Mouse (Mus musculus) CH12.LX (cell line): ENCODE results near the gene Mroh8. TPM values are rescaled to one million over a fixed set of nuclear protein-coding genes. Genes with fewer than 3 reads are reported as not detected.
"Not testable (repeated sequence)": the region's sequence is repeated elsewhere in the genome, so short reads cannot be mapped to it uniquely, and the experiment has no call there.

Experiments used
- DNase-seq: peaks from one replicate; pipeline ENCODE4 v3.0.0-alpha.2; 2013; ENCODE audit errors: extremely low read depth
- H3K27ac ChIP-seq: 2 replicates; pipeline ENCODE4 v1.5.1; 2012; ENCODE audit warnings: low read depth, mild to moderate bottlenecking, control low read depth, moderate library complexity; ENCODE audit not compliant: insufficient read depth
- H3K27me3 ChIP-seq: replicated peaks from 2 replicates; pipeline ENCODE3; 2012; ENCODE audit warnings: inconsistent platforms
- H3K36me3 ChIP-seq, 2 experiments: replicated peaks in 1 of 2; 2 replicates each; pipeline versions ENCODE3 to v1.6.1; 2012; ENCODE audit warnings: inconsistent platforms in 1 of 2, low read length in 1 of 2, mild to moderate bottlenecking in 1 of 2, mixed read lengths in 1 of 2, moderate library complexity in 1 of 2; ENCODE audit not compliant: control insufficient read depth in 1 of 2, insufficient read depth in 1 of 2
- H3K4me1 ChIP-seq, 2 experiments: 2 replicates each; pipeline ENCODE4 v1.6.1; 2012; ENCODE audit warnings: inconsistent platforms in 1 of 2, moderate library complexity in 1 of 2; ENCODE audit not compliant: insufficient read depth in 2 of 2, control insufficient read depth in 1 of 2
- H3K4me2 ChIP-seq: 2 replicates; pipeline ENCODE4 v1.6.1; 2012; ENCODE audit warnings: low read depth, mild to moderate bottlenecking, control low read depth; ENCODE audit not compliant: poor library complexity, insufficient read depth, severe bottlenecking
- H3K4me3 ChIP-seq, 3 experiments: fragments of 150-350 bp in 1 of 3; sonication (generic) in 1 of 3; replicated peaks in 1 of 3; 2 replicates each; pipeline versions ENCODE3 to v1.5.1; 2011 to 2012; ENCODE audit warnings: low read depth in 2 of 3, low read length in 2 of 3, mild to moderate bottlenecking in 2 of 3, moderate library complexity in 2 of 3, control low read depth in 1 of 3, improper control_type of control experiment in 1 of 3, inconsistent platforms in 1 of 3, mixed read lengths in 1 of 3; ENCODE audit not compliant: poor library complexity in 1 of 3
- H3K79me2 ChIP-seq: replicated peaks from 2 replicates; pipeline ENCODE4 v1.6.1; 2012; ENCODE audit warnings: mild to moderate bottlenecking, moderate library complexity; ENCODE audit not compliant: control insufficient read depth, poor library complexity, insufficient read depth, severe bottlenecking; ENCODE audit errors: extremely low read depth
- H3K9ac ChIP-seq: 2 replicates; pipeline ENCODE4 v1.6.1; 2012; ENCODE audit warnings: low read depth, mild to moderate bottlenecking, control low read depth, moderate library complexity; ENCODE audit not compliant: insufficient read depth
- H3K9me3 ChIP-seq: replicated peaks from 2 replicates; pipeline ENCODE3; 2012; ENCODE audit warnings: low read length, inconsistent platforms, mixed read lengths
- BHLHE40 ChIP-seq: IDR thresholded peaks from 2 replicates; pipeline ENCODE4 v1.6.1; 2011; ENCODE audit warnings: mild to moderate bottlenecking, low read depth, low read length, improper control_type of control experiment
- CHD2 ChIP-seq: IDR thresholded peaks from 2 replicates; pipeline ENCODE4 v1.6.1; 2011; ENCODE audit warnings: low read length, improper control_type of control experiment
- EP300 ChIP-seq: IDR thresholded peaks from 2 replicates; pipeline ENCODE4 v1.6.1; 2011; ENCODE audit warnings: low read length, improper control_type of control experiment
- ETS1 ChIP-seq: conservative IDR thresholded peaks from 2 replicates; pipeline ENCODE4 v1.6.1; 2012; ENCODE audit warnings: low read depth, mild to moderate bottlenecking, inconsistent platforms, low read length, improper control_type of control experiment, moderate library complexity
- GABPA ChIP-seq: IDR thresholded peaks from 2 replicates; pipeline ENCODE4 v1.6.1; 2012; ENCODE audit warnings: low read depth, low read length, improper control_type of control experiment, inconsistent platforms; ENCODE audit not compliant: insufficient replicate concordance
- HCFC1 ChIP-seq: IDR thresholded peaks from 2 replicates; pipeline ENCODE4 v1.6.1; 2012; ENCODE audit warnings: low read depth, mild to moderate bottlenecking, inconsistent platforms, low read length, improper control_type of control experiment
- JUN ChIP-seq: IDR thresholded peaks from 2 replicates; pipeline ENCODE4 v1.6.1; 2011; ENCODE audit warnings: low read depth, mild to moderate bottlenecking, low read length, improper control_type of control experiment, moderate library complexity; ENCODE audit not compliant: insufficient read depth
- KAT2A ChIP-seq: IDR thresholded peaks from 2 replicates; pipeline ENCODE4 v1.6.1; 2012; ENCODE audit warnings: low read length, improper control_type of control experiment, inconsistent platforms; ENCODE audit not compliant: insufficient replicate concordance
- MAX ChIP-seq: IDR thresholded peaks from 2 replicates; pipeline ENCODE4 v1.6.1; 2011; ENCODE audit warnings: low read length, improper control_type of control experiment
- MAZ ChIP-seq: IDR thresholded peaks from 2 replicates; pipeline ENCODE4 v1.6.1; 2012; ENCODE audit warnings: low read depth, mild to moderate bottlenecking, inconsistent platforms, low read length, improper control_type of control experiment, moderate library complexity
- MYC ChIP-seq: IDR thresholded peaks from 2 replicates; pipeline ENCODE4 v1.6.1; 2011; ENCODE audit warnings: low read depth, mild to moderate bottlenecking, improper control_type of control experiment, low read length
- POLR2A ChIP-seq: IDR thresholded peaks from 2 replicates; pipeline ENCODE4 v1.6.1; 2011; ENCODE audit warnings: low read depth, mild to moderate bottlenecking, improper control_type of control experiment, low read length
- POLR2AphosphoS2 ChIP-seq: IDR thresholded peaks from 2 replicates; pipeline ENCODE4 v1.6.1; 2011; ENCODE audit warnings: low read depth, low read length, improper control_type of control experiment
- TBP ChIP-seq: conservative IDR thresholded peaks from 2 replicates; pipeline ENCODE4 v1.6.1; 2011; ENCODE audit warnings: low read depth, low read length, improper control_type of control experiment
- USF2 ChIP-seq: conservative IDR thresholded peaks from 2 replicates; pipeline ENCODE4 v1.6.1; 2011; ENCODE audit warnings: low read depth, low read length, improper control_type of control experiment
- ZMIZ1 ChIP-seq: IDR thresholded peaks from 2 replicates; pipeline ENCODE4 v1.6.1; 2012; ENCODE audit warnings: low read depth, mild to moderate bottlenecking, inconsistent platforms, low read length, improper control_type of control experiment
- ZNF384 ChIP-seq: IDR thresholded peaks from 2 replicates; pipeline ENCODE4 v1.6.1; 2012; ENCODE audit warnings: low read depth, low read length, improper control_type of control experiment, inconsistent platforms
- dilution Hi-C: fragments of 300-500 bp; cut with MboI; formaldehyde crosslinking; loops from 2 replicates; pipeline ENCODE4 v1.14.3; 2020; ENCODE audit warnings: low sequenced_read_pairs; ENCODE audit not compliant: extremely low pct_unique_long_range_greater_than_20kb, extremely low pct_ligation_motif_present
- in situ Hi-C: fragments of 300-500 bp; cut with MboI; formaldehyde crosslinking; loops from 3 replicates; pipeline ENCODE4 v1.14.3; 2019; ENCODE audit warnings: low sequenced_read_pairs, low pct_ligation_motif_present, low pct_unique_long_range_greater_than_20kb, mixed read lengths
- polyA plus RNA-seq: library from polyadenylated mRNA; unstranded; fragments of >175 nt; gene quantifications from 2 replicates; pipeline ENCODE4 v1.2.1, GENCODE M21; 2012; ENCODE audit warnings: low read depth; ENCODE audit not compliant: insufficient read length
- total RNA-seq, 2 experiments: library from RNA; depleted of rRNA; stranded (reverse); fragments of 300-350 nt in 1 of 2; fragments of >200 nt in 1 of 2; gene quantifications; 2 replicates each; pipeline ENCODE4 v1.2.3; 2012 to 2014

Mroh8 gene
- total and polyA plus RNA-seq, 3 experiments = 0.25 to 0.41 TPM; not detected in 1

- Histone ChIP-seq H3K27ac (no peak overlapping the region), H3K4me2 (no peak overlapping the region), H3K79me2 (no peaks in the 10 kb centered on the region), H3K4me1 (no peaks in the 10 kb centered on the region), H3K27me3 (no peaks in the 10 kb centered on the region), H3K9ac (no peak overlapping the region), H3K9me3 (no peaks in the 10 kb centered on the region), H3K36me3 (peaks cover 47 to 73% of the 10 kb centered on the region in 2 experiments), H3K4me3 (no peak overlapping the region)
- dilution Hi-C loops (no loop called here), in situ Hi-C loops (no loop called here)
- TF ChIP-seq KAT2A = no peak
- TF ChIP-seq HCFC1 = no peak
- TF ChIP-seq POLR2A = no peak
- no peak for TF ChIP-seq ZMIZ1
- TF ChIP-seq POLR2AphosphoS2 = no peak
- no peak for TF ChIP-seq ETS1
- no peak for TF ChIP-seq BHLHE40
- TF ChIP-seq TBP = no peak
- no peak for TF ChIP-seq MYC
- no peak for TF ChIP-seq JUN
- no peak for TF ChIP-seq MAX
- TF ChIP-seq EP300 = no peak
- TF ChIP-seq ZNF384 = no peak
- TF ChIP-seq USF2 = no peak
- no peak for TF ChIP-seq MAZ
- no peak for TF ChIP-seq CHD2
- TF ChIP-seq GABPA = no peak
- DNase-seq = no peak
Measured at GRCm38 (mm10) chr2:157166371-157167080, 112.8 kb downstream of the Mroh8 start.

- peaks cover 51 to 79% of the 10 kb centered on the region in 2 experiments for H3K36me3 ChIP-seq
- not testable (repeated sequence) for H3K27me3 ChIP-seq
Measured at GRCm38 (mm10) chr2:157165312-157166224, 113.8 kb downstream of the Mroh8 start.

More at GRCm38 (mm10) chr2:157165312-157166224, 113.8 kb downstream of the Mroh8 start:
- H3K79me2 ChIP-seq, DNase-seq, dilution Hi-C loops, H3K4me2 ChIP-seq, in situ Hi-C loops, H3K9ac ChIP-seq, H3K4me3 ChIP-seq, H3K4me1 ChIP-seq, H3K27ac ChIP-seq, H3K9me3 ChIP-seq: not testable (repeated sequence)
